Mouse (Mus musculus): ENCODE measurements around the gene Ank3. TPM values are rescaled to one million over a fixed set of nuclear protein-coding genes. Genes with fewer than 3 reads are reported as not detected.
"Not testable (repeated sequence)": the region's sequence is repeated elsewhere in the genome, so short reads cannot be mapped to it uniquely, and the experiment has no call there.

The Ank3 gene
- polyA plus RNA-seq, 1 experiment from 2014 or later = 18.0 TPM

DNA sequence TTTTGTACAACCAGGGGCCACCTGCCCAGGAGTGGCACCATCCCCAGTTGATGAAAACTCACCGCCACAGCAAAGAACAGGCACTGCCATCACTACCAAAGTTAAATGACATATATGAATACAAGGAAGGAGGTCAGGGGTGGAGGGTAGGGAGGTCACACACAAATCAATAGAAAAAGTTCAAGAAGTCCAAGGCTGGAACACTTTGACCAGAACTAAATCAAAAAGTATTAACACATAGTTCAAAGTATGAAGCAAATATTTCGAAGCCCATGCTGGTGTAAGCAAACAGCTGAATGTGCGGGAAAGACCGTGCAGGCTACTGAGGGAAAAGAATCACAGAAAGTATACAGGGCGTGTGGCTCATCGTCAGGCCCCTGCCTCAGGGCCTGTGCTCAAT lies 503.5 kb downstream of the Ank3 start:
- Histone ChIP-seq H3K27me3 (no peaks in the 10 kb centered on the region), H3K27ac (no peak overlapping the region), H3K9me3 (no peaks in the 10 kb centered on the region), H3K4me3 (no peak overlapping the region), H3K4me1 (no peaks in the 10 kb centered on the region), H3K9ac (no peak overlapping the region), H3K36me3 (no peaks in the 10 kb centered on the region), H3K4me2 (no peak overlapping the region)
- 80% methylated on average over 6 of the region's 6 CpGs for WGBS
- ATAC-seq (ENCODE audit: borderline replicate concordance, extremely low read depth, low FRiP score, low TSS enrichment) = no peak

GRCm38 (mm10) chr10:69904321-69904720 lies 505.7 kb downstream of the Ank3 start:
- Histone ChIP-seq H3K4me1 (no peaks in the 10 kb centered on the region), H3K27ac (no peak overlapping the region), H3K4me2 (no peak overlapping the region), H3K4me3 (no peak overlapping the region), H3K27me3 (no peaks in the 10 kb centered on the region), H3K9ac (no peak overlapping the region), H3K9me3 (no peaks in the 10 kb centered on the region), H3K36me3 (no peaks in the 10 kb centered on the region)
- ATAC-seq (ENCODE audit: borderline replicate concordance, extremely low read depth, low FRiP score, low TSS enrichment) = no peak
- 22% methylated on average over 10 of the region's 10 CpGs for WGBS

GRCm38 (mm10) chr10:69907795-69908764 lies 509.5 kb downstream of the Ank3 start:
- Histone ChIP-seq H3K9ac (no peak overlapping the region), H3K36me3 (no peaks in the 10 kb centered on the region), H3K4me1 (no peaks in the 10 kb centered on the region), H3K27ac (no peak overlapping the region), H3K4me3 (no peak overlapping the region), H3K4me2 (no peak overlapping the region), H3K9me3 (no peaks in the 10 kb centered on the region), H3K27me3 (no peaks in the 10 kb centered on the region)
- whole genome bisulfite sequencing = 47% methylated on average over 12 of the region's 12 CpGs
- no peak for ATAC-seq (ENCODE audit: borderline replicate concordance, extremely low read depth, low FRiP score, low TSS enrichment)

GRCm38 (mm10) chr10:69909856-69910255 lies 511.3 kb downstream of the Ank3 start:
- Histone ChIP-seq H3K9me3 (no peaks in the 10 kb centered on the region), H3K9ac (no peak overlapping the region), H3K36me3 (no peaks in the 10 kb centered on the region), H3K4me3 (no peak overlapping the region), H3K4me1 (no peaks in the 10 kb centered on the region), H3K27me3 (no peaks in the 10 kb centered on the region), H3K4me2 (no peak overlapping the region), H3K27ac (peak overlapping the region; percentile 70)
- no peak; the same call in 1 of the 2 replicates for ATAC-seq (ENCODE audit: borderline replicate concordance, extremely low read depth, low FRiP score, low TSS enrichment)
- WGBS = 75% methylated on average over 4 of the region's 4 CpGs

- not testable (repeated sequence) for H3K9ac ChIP-seq, H3K4me1 ChIP-seq, H3K27me3 ChIP-seq, H3K36me3 ChIP-seq, H3K4me3 ChIP-seq, H3K9me3 ChIP-seq, H3K4me2 ChIP-seq
- ATAC-seq (ENCODE audit: borderline replicate concordance, extremely low read depth, low FRiP score, low TSS enrichment) = peak; percentile 83
- peak overlapping the region; percentile 70 for H3K27ac ChIP-seq
- WGBS = 11% methylated on average over 5 of the region's 6 CpGs
Measured at GRCm38 (mm10) chr10:69910304-69910703, 511.7 kb downstream of the Ank3 start.

GRCm38 (mm10) chr10:69910726-69911125 lies 512.2 kb downstream of the Ank3 start:
- ATAC-seq (ENCODE audit: borderline replicate concordance, extremely low read depth, low FRiP score, low TSS enrichment); H3K9ac ChIP-seq; H3K36me3 ChIP-seq; H3K4me3 ChIP-seq; H3K9me3 ChIP-seq; H3K4me1 ChIP-seq; H3K27ac ChIP-seq; H3K27me3 ChIP-seq: not testable (repeated sequence)
- WGBS = 38% methylated on average over 5 of the region's 7 CpGs
- H3K4me2 ChIP-seq = peak overlapping the region; percentile 30; the same call in 1 of the 2 replicates

GRCm38 (mm10) chr10:69915566-69915965 lies 517.0 kb downstream of the Ank3 start:
- H3K9me3 ChIP-seq = no peaks in the 10 kb centered on the region
- H3K27ac ChIP-seq = no peak overlapping the region
- H3K9ac ChIP-seq = no peak overlapping the region
- H3K4me1 ChIP-seq = no peaks in the 10 kb centered on the region
- H3K27me3 ChIP-seq = no peaks in the 10 kb centered on the region
- 78% methylated on average over 3 of the region's 3 CpGs for WGBS
- no peak overlapping the region for H3K4me3 ChIP-seq
- H3K36me3 ChIP-seq = no peaks in the 10 kb centered on the region
- H3K4me2 ChIP-seq = no peak overlapping the region
- ATAC-seq (ENCODE audit: borderline replicate concordance, extremely low read depth, low FRiP score, low TSS enrichment) = no peak

DNA sequence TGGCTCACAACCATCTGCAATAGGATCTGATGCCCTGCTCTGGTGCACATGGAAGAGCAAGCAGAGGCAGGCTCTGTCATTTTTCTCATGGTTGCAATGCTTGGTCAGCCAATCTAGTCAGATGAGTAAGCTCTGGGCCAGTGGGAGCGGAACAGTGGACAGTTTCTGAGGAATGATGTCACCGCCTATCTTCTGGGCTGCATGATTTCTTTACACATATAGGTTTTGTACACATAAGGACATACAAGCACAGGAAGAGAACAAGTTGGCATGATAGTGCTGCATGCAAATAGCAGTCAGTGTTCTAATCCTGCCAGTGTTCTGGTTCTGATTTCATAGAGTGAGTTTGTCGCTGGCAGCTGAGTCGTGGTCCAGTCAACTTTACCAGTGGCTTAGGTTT lies 517.6 kb downstream of the Ank3 start:
- Histone ChIP-seq H3K36me3 (no peaks in the 10 kb centered on the region), H3K4me3 (no peak overlapping the region), H3K9me3 (no peaks in the 10 kb centered on the region), H3K4me2 (no peak overlapping the region), H3K27ac (no peak overlapping the region), H3K9ac (no peak overlapping the region), H3K27me3 (no peaks in the 10 kb centered on the region), H3K4me1 (no peaks in the 10 kb centered on the region)
- no peak for ATAC-seq (ENCODE audit: borderline replicate concordance, extremely low read depth, low FRiP score, low TSS enrichment)
- WGBS = 86% methylated on average over 4 of the region's 4 CpGs

- Histone ChIP-seq H3K36me3 (no peaks in the 10 kb centered on the region), H3K4me2 (no peak overlapping the region), H3K4me1 (no peaks in the 10 kb centered on the region), H3K9me3 (no peaks in the 10 kb centered on the region), H3K27me3 (no peaks in the 10 kb centered on the region), H3K4me3 (no peak overlapping the region), H3K9ac (no peak overlapping the region), H3K27ac (no peak overlapping the region)
- ATAC-seq (ENCODE audit: borderline replicate concordance, extremely low read depth, low FRiP score, low TSS enrichment) = no peak
- 59% methylated on average over 10 of the region's 10 CpGs for WGBS
Measured at GRCm38 (mm10) chr10:69916689-69917435, 518.3 kb downstream of the Ank3 start.

DNA sequence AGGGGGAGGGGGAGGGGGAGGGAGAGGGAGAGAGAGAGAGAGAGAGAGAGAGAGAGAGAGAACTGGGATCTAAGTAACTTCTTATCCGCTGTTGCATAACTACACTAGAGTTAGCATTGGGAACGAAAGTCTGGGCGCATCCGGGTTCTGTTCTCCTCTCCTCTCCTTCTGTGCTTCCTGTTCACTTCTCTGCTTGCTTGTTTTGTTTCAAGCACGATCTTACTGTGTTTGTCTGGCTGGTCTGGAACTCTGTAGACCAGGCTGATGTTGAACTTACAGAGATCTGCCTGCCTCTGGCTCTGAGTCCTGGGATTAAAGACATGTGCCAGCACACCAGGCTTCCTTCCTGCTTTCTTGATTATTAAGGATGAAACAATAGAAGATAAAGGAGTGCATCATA lies 519.1 kb downstream of the Ank3 start:
- H3K36me3 ChIP-seq = no peaks in the 10 kb centered on the region
- H3K27me3 ChIP-seq = no peaks in the 10 kb centered on the region
- WGBS = 86% methylated on average over 5 of the region's 5 CpGs
- H3K4me1 ChIP-seq = no peaks in the 10 kb centered on the region
- H3K4me2 ChIP-seq = no peak overlapping the region
- no peak for ATAC-seq (ENCODE audit: borderline replicate concordance, extremely low read depth, low FRiP score, low TSS enrichment)
- no peaks in the 10 kb centered on the region for H3K9me3 ChIP-seq
- no peak overlapping the region for H3K9ac ChIP-seq
- H3K27ac ChIP-seq = no peak overlapping the region
- no peak overlapping the region for H3K4me3 ChIP-seq

GRCm38 (mm10) chr10:69918461-69919151 lies 520.0 kb downstream of the Ank3 start:
- ATAC-seq (ENCODE audit: borderline replicate concordance, extremely low read depth, low FRiP score, low TSS enrichment) = no peak
- no peak overlapping the region for H3K4me2 ChIP-seq
- no peaks in the 10 kb centered on the region for H3K36me3 ChIP-seq
- no peaks in the 10 kb centered on the region for H3K27me3 ChIP-seq
- no peak overlapping the region for H3K4me3 ChIP-seq
- WGBS = 94% methylated on average over 6 of the region's 6 CpGs
- H3K9ac ChIP-seq = no peak overlapping the region
- no peak overlapping the region for H3K27ac ChIP-seq
- peaks cover 2% of the 10 kb centered on the region; the same call in 1 of the 2 replicates for H3K4me1 ChIP-seq
- H3K9me3 ChIP-seq = no peaks in the 10 kb centered on the region

GRCm38 (mm10) chr10:69919152-69919492 lies 520.5 kb downstream of the Ank3 start:
- Histone ChIP-seq H3K9ac (no peak overlapping the region), H3K4me3 (no peak overlapping the region), H3K4me2 (no peak overlapping the region), H3K27ac (no peak overlapping the region), H3K36me3 (no peaks in the 10 kb centered on the region), H3K27me3 (no peaks in the 10 kb centered on the region), H3K4me1 (peaks cover 7% of the 10 kb centered on the region), H3K9me3 (no peaks in the 10 kb centered on the region)
- 73% methylated on average over 5 of the region's 5 CpGs for WGBS
- no peak for ATAC-seq (ENCODE audit: borderline replicate concordance, extremely low read depth, low FRiP score, low TSS enrichment)
